Mouse (Mus musculus) olfactory bulb, adult 2 months (tissue): Measurements from ENCODE around the gene Serhl.
"Not testable (repeated sequence)": the region's sequence is repeated elsewhere in the genome, so short reads cannot be mapped to it uniquely, and the experiment has no call there.

Source experiments
- CTCF ChIP-seq: fragments of 200-500 bp; IDR thresholded peaks from 2 replicates; pipeline ENCODE4 v1.5.1; 2012; ENCODE audit warnings: low read depth, mild to moderate bottlenecking, low read length, moderate library complexity; ENCODE audit not compliant: insufficient read depth
- POLR2A ChIP-seq: fragments of 200-500 bp; IDR thresholded peaks from 2 replicates; pipeline ENCODE4 v1.6.1; 2012; ENCODE audit warnings: mild to moderate bottlenecking, low read depth, low read length, moderate library complexity; ENCODE audit not compliant: insufficient read depth

DNA sequence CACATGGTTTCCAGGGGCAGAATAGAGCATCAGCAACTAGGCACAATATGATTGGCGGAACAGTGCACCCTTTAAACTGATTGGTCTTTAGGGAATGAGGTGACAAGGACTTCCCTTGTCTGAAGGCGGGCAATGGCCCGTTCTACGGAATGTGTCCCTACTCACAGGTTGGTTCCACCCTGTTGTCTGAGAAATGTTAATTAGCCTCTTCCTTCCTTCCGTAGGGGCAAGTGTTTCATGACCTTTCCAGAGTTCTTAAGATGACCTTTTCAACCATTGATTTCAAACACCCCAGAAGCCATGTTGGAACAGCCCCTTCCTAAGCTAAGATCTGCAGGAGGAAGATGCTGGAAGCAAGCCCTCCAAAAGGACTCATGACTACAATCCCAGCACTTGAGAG, 43.7 kb upstream of the Serhl start:
- TF ChIP-seq CTCF, POLR2A: not testable (repeated sequence)
